Mouse (Mus musculus) urinary bladder, postnatal 36 days (tissue): ENCODE data around the gene Nlrp6.

Experiments
- DNase-seq, 2 experiments: peaks; one replicate each; pipeline ENCODE4 v3.0.0; 2022; ENCODE audit warnings: low spot score in 2 of 2, mixed read lengths in 1 of 2

The Nlrp6 gene

GRCm38 (mm10) chr7:140912846-140913482 lies 7.7 kb upstream of the Nlrp6 start:
- no peak for DNase-seq

- DNase-seq: no peak
Observed at GRCm38 (mm10) chr7:140914031-140914690, 6.5 kb upstream of the Nlrp6 start.

- DNase-seq: no peak
Observed at GRCm38 (mm10) chr7:140919911-140920310, 791 bp upstream of the Nlrp6 start.

GRCm38 (mm10) chr7:140921225-140921975 lies 698 bp downstream of the Nlrp6 start:
- no peak for DNase-seq

GRCm38 (mm10) chr7:140922398-140923069 lies 1.8 kb downstream of the Nlrp6 start:
- DNase-seq: peak in 1 of 2 experiments; percentile 49

GRCm38 (mm10) chr7:140923070-140923775 lies 2.5 kb downstream of the Nlrp6 start:
- DNase-seq: no peak

GRCm38 (mm10) chr7:140927181-140927580 lies 6.5 kb downstream of the Nlrp6 start:
- no peak for DNase-seq

- DNase-seq: no peak
Observed at GRCm38 (mm10) chr7:140938436-140938835, 17.7 kb downstream of the Nlrp6 start.

GRCm38 (mm10) chr7:140938896-140939295 lies 18.2 kb downstream of the Nlrp6 start:
- DNase-seq: no peak

- peak in 1 of 2 experiments; percentile 48 for DNase-seq
Observed at GRCm38 (mm10) chr7:140939669-140940171, 19.0 kb downstream of the Nlrp6 start.

GRCm38 (mm10) chr7:140941222-140942051 lies 20.7 kb downstream of the Nlrp6 start, which contains the start of gene Pgghg:
Gene Pgghg (plus strand): TSS chr7:140941391.
- DNase-seq: peak; percentile 76 to 88

- no peak for DNase-seq
Observed at GRCm38 (mm10) chr7:140942341-140942740, 21.6 kb downstream of the Nlrp6 start.

GRCm38 (mm10) chr7:140942811-140943210 lies 22.1 kb downstream of the Nlrp6 start:
- no peak for DNase-seq

- DNase-seq: no peak
Observed at GRCm38 (mm10) chr7:140943356-140943755, 22.7 kb downstream of the Nlrp6 start.

GRCm38 (mm10) chr7:140944236-140944635 lies 23.5 kb downstream of the Nlrp6 start:
- no peak for DNase-seq

- DNase-seq: no peak
Observed at GRCm38 (mm10) chr7:140945247-140945646, 24.5 kb downstream of the Nlrp6 start.

GRCm38 (mm10) chr7:140946311-140946710 lies 25.6 kb downstream of the Nlrp6 start:
- no peak for DNase-seq

- no peak for DNase-seq
Observed at GRCm38 (mm10) chr7:140946980-140947379, 26.3 kb downstream of the Nlrp6 start.

- no peak for DNase-seq
Observed at GRCm38 (mm10) chr7:140948161-140948560, 27.5 kb downstream of the Nlrp6 start.

- no peak for DNase-seq
Observed at GRCm38 (mm10) chr7:140949255-140949654, 28.6 kb downstream of the Nlrp6 start.
